Mouse (Mus musculus) liver, embryonic 15.5 days (tissue): ENCODE results near the gene Myg1. TPM values are rescaled to one million over a fixed set of nuclear protein-coding genes. Genes with fewer than 3 reads are reported as not detected.
"Not testable (repeated sequence)": the region's sequence is repeated elsewhere in the genome, so short reads cannot be mapped to it uniquely, and the experiment has no call there.

Experiments used
- ATAC-seq: fragments of 200-750 bp; cut with Nextera tagmentation; 2 replicates; pipeline ENCODE4 v1.8.0; 2017; ENCODE audit warnings: moderate number of reproducible peaks, mild to moderate bottlenecking, moderate library complexity; ENCODE audit not compliant: insufficient read depth
- H3K27ac ChIP-seq: fragments of 300-500 bp; sonication (generic); replicated peaks from 2 replicates; pipeline ENCODE4 v1.5.1; 2015; ENCODE audit warnings: mild to moderate bottlenecking, inconsistent platforms
- H3K27me3 ChIP-seq: fragments of 300-500 bp; sonication (generic); 2 replicates; pipeline ENCODE4 v1.6.1; 2015; ENCODE audit warnings: mild to moderate bottlenecking, inconsistent platforms
- H3K36me3 ChIP-seq: fragments of 300-500 bp; sonication (generic); replicated peaks from 2 replicates; pipeline ENCODE4 v1.6.1; 2015; ENCODE audit warnings: moderate library complexity, mild to moderate bottlenecking, inconsistent platforms
- H3K4me1 ChIP-seq: fragments of 300-500 bp; sonication (generic); replicated peaks from 2 replicates; pipeline ENCODE4 v1.6.1; 2015; ENCODE audit warnings: inconsistent platforms
- H3K4me2 ChIP-seq: fragments of 300-500 bp; sonication (generic); 2 replicates; pipeline ENCODE4 v1.6.1; 2015; ENCODE audit warnings: moderate library complexity, mild to moderate bottlenecking, inconsistent platforms
- H3K4me3 ChIP-seq: fragments of 300-500 bp; sonication (generic); replicated peaks from 2 replicates; pipeline ENCODE4 v1.5.1; 2015; ENCODE audit warnings: mild to moderate bottlenecking, inconsistent platforms
- H3K9ac ChIP-seq: fragments of 300-500 bp; sonication (generic); 2 replicates; pipeline ENCODE4 v1.6.1; 2015; ENCODE audit warnings: moderate library complexity, mild to moderate bottlenecking, inconsistent platforms
- H3K9me3 ChIP-seq: fragments of 300-500 bp; sonication (generic); replicated peaks from 2 replicates; pipeline ENCODE4 v1.6.1; 2016; ENCODE audit warnings: inconsistent platforms
- WGBS: fragments of 180-500 bp; shearing (Covaris S2); methylation state at CpG from one replicate; pipeline ENCODE4 v1.1.7; 2015; ENCODE audit warnings: mixed read lengths; ENCODE audit not compliant: insufficient replicate concordance; 5-methylcytosine and 5-hydroxymethylcytosine counted together
- polyA plus RNA-seq: library from polyadenylated mRNA; unstranded; fragments of >200 nt; fragmentation: Nextera tagmentation; extraction: Ambion mirVana; gene quantifications from 2 replicates; pipeline ENCODE4 v1.2.1, GENCODE M21; 2015

The Myg1 gene
- polyA plus RNA-seq, 1 experiment from 2014 or later = 40.1 TPM

GRCm38 (mm10) chr15:102315292-102315691 is 16.2 kb upstream of the Myg1 start:
- Histone ChIP-seq H3K27me3 (no peaks in the 10 kb centered on the region), H3K36me3 (peaks cover 96% of the 10 kb centered on the region), H3K27ac (no peak overlapping the region), H3K4me2 (no peak overlapping the region), H3K9ac (no peak overlapping the region), H3K9me3 (no peaks in the 10 kb centered on the region), H3K4me3 (no peak overlapping the region), H3K4me1 (no peaks in the 10 kb centered on the region)
- no peak for ATAC-seq
- 87% methylated on average over 8 of the region's 8 CpGs for WGBS

GRCm38 (mm10) chr15:102316263-102316662 is 15.2 kb upstream of the Myg1 start:
- no peak for ATAC-seq
- H3K4me3 ChIP-seq = no peak overlapping the region
- no peak overlapping the region for H3K4me2 ChIP-seq
- no peak overlapping the region for H3K9ac ChIP-seq
- no peak overlapping the region for H3K27ac ChIP-seq
- H3K4me1 ChIP-seq = no peaks in the 10 kb centered on the region
- no peaks in the 10 kb centered on the region for H3K9me3 ChIP-seq
- no peaks in the 10 kb centered on the region for H3K27me3 ChIP-seq
- peaks cover 97% of the 10 kb centered on the region for H3K36me3 ChIP-seq
- WGBS = 83% methylated on average over 6 of the region's 6 CpGs

- peaks cover 13% of the 10 kb centered on the region for H3K4me1 ChIP-seq
- peak overlapping the region; percentile 14; the same call in 1 of the 2 replicates for H3K4me3 ChIP-seq
- 65% methylated on average over 12 of the region's 12 CpGs for WGBS
- no peaks in the 10 kb centered on the region for H3K9me3 ChIP-seq
- H3K4me2 ChIP-seq = peak overlapping the region; percentile 71
- no peak overlapping the region; the same call in 1 of the 2 replicates for H3K27ac ChIP-seq
- H3K27me3 ChIP-seq = no peaks in the 10 kb centered on the region
- no peak overlapping the region for H3K9ac ChIP-seq
- peaks cover 63% of the 10 kb centered on the region for H3K36me3 ChIP-seq
- ATAC-seq = no peak
These were observed 6.6 kb upstream of the Myg1 start for GRCm38 (mm10) chr15:102324654-102325473.

- H3K4me2 ChIP-seq = peak within 1 kb of the TSS; percentile 71
- peaks cover 62% of the 10 kb centered on the region for H3K36me3 ChIP-seq
- H3K4me3 ChIP-seq = peak within 1 kb of the TSS; percentile 69
- ATAC-seq = peak; percentile 92
- H3K27ac ChIP-seq = peak within 1 kb of the TSS; percentile 69
- peaks cover 15% of the 10 kb centered on the region for H3K4me1 ChIP-seq
- H3K9me3 ChIP-seq = no peaks in the 10 kb centered on the region
- under 1% methylated on average over 40 of the region's 40 CpGs for WGBS
- no peaks in the 10 kb centered on the region for H3K27me3 ChIP-seq
- H3K9ac ChIP-seq = peak within 1 kb of the TSS; percentile 73
These were observed 5.4 kb upstream of the Myg1 start, which contains the start of gene Pfdn5 for GRCm38 (mm10) chr15:102326022-102326576. Pfdn5 (plus strand) TSS chr15:102326116.

- Histone ChIP-seq H3K27me3 (no peaks in the 10 kb centered on the region), H3K4me1 (peaks cover 21% of the 10 kb centered on the region), H3K27ac (peak overlapping the region; percentile 69; the same call in 1 of the 2 replicates), H3K9ac (peak overlapping the region; percentile 73), H3K36me3 (peaks cover 56% of the 10 kb centered on the region), H3K9me3 (no peaks in the 10 kb centered on the region), H3K4me2 (peak overlapping the region; percentile 71), H3K4me3 (peak overlapping the region; percentile 69)
- 51% methylated on average over 8 of the region's 8 CpGs for WGBS
- ATAC-seq = no peak
These were observed 4.6 kb upstream of the Myg1 start for GRCm38 (mm10) chr15:102326892-102327291.

GRCm38 (mm10) chr15:102335254-102335653 is 3.7 kb downstream of the Myg1 start:
- no peak overlapping the region for H3K27ac ChIP-seq
- H3K4me2 ChIP-seq = no peak overlapping the region
- no peak overlapping the region for H3K4me3 ChIP-seq
- ATAC-seq = no peak
- H3K9ac ChIP-seq = no peak overlapping the region
- peaks cover 85% of the 10 kb centered on the region for H3K36me3 ChIP-seq
- H3K4me1 ChIP-seq = peaks cover 26% of the 10 kb centered on the region
- WGBS = 77% methylated on average over 8 of the region's 8 CpGs
- H3K9me3 ChIP-seq = no peaks in the 10 kb centered on the region
- H3K27me3 ChIP-seq = no peaks in the 10 kb centered on the region

- not testable (repeated sequence) for H3K27me3 ChIP-seq, ATAC-seq, H3K4me2 ChIP-seq, H3K9me3 ChIP-seq, H3K4me3 ChIP-seq, H3K9ac ChIP-seq, H3K27ac ChIP-seq
- Histone ChIP-seq H3K4me1 (peaks cover 26% of the 10 kb centered on the region), H3K36me3 (peaks cover 83% of the 10 kb centered on the region)
- 81% methylated on average over 5 of the region's 5 CpGs for WGBS
These were observed 4.4 kb downstream of the Myg1 start for GRCm38 (mm10) chr15:102335925-102336324.

- no peaks in the 10 kb centered on the region for H3K27me3 ChIP-seq
- no peak for ATAC-seq
- H3K9me3 ChIP-seq = no peaks in the 10 kb centered on the region
- no peak overlapping the region for H3K27ac ChIP-seq
- peaks cover 18% of the 10 kb centered on the region for H3K4me1 ChIP-seq
- peaks cover 85% of the 10 kb centered on the region for H3K36me3 ChIP-seq
- WGBS = 73% methylated on average over 4 of the region's 4 CpGs
- H3K9ac ChIP-seq = no peak overlapping the region
- H3K4me2 ChIP-seq = no peak overlapping the region
- H3K4me3 ChIP-seq = no peak overlapping the region
These were observed 5.4 kb downstream of the Myg1 start for GRCm38 (mm10) chr15:102336946-102337345.

- Histone ChIP-seq H3K9me3 (no peaks in the 10 kb centered on the region), H3K27ac (no peak overlapping the region), H3K4me1 (no peaks in the 10 kb centered on the region), H3K9ac (no peak overlapping the region), H3K36me3 (peaks cover 84% of the 10 kb centered on the region), H3K27me3 (no peaks in the 10 kb centered on the region), H3K4me3 (no peak overlapping the region), H3K4me2 (no peak overlapping the region)
- 58% methylated on average over 5 of the region's 5 CpGs for WGBS
- ATAC-seq = no peak
These were observed 8.1 kb downstream of the Myg1 start for GRCm38 (mm10) chr15:102339612-102340011.

- no peaks in the 10 kb centered on the region for H3K27me3 ChIP-seq
- H3K36me3 ChIP-seq = peaks cover 85% of the 10 kb centered on the region
- no peak overlapping the region for H3K27ac ChIP-seq
- WGBS = 14% methylated on average over 1 of the region's 1 CpGs
- H3K9me3 ChIP-seq = no peaks in the 10 kb centered on the region
- no peak for ATAC-seq
- H3K4me2 ChIP-seq = no peak overlapping the region
- no peak overlapping the region for H3K9ac ChIP-seq
- no peak overlapping the region for H3K4me3 ChIP-seq
- H3K4me1 ChIP-seq = no peaks in the 10 kb centered on the region
These were observed 10.1 kb downstream of the Myg1 start for GRCm38 (mm10) chr15:102341580-102341979.

GRCm38 (mm10) chr15:102344490-102344889 is 13.0 kb downstream of the Myg1 start:
- no peak for ATAC-seq
- H3K36me3 ChIP-seq = peaks cover 70% of the 10 kb centered on the region

More at GRCm38 (mm10) chr15:102344490-102344889, 13.0 kb downstream of the Myg1 start:
- H3K9ac ChIP-seq = no peak overlapping the region
- 82% methylated on average over 3 of the region's 3 CpGs for WGBS
- H3K4me1 ChIP-seq = peaks cover 6% of the 10 kb centered on the region; the same call in 1 of the 2 replicates
- H3K27ac ChIP-seq = no peak overlapping the region
- H3K27me3 ChIP-seq = no peaks in the 10 kb centered on the region
- no peaks in the 10 kb centered on the region for H3K9me3 ChIP-seq
- no peak overlapping the region for H3K4me3 ChIP-seq
- H3K4me2 ChIP-seq = no peak overlapping the region
